Mouse (Mus musculus) CD8-positive naive resting alpha-beta T cell, adult 2 months (primary cell): ENCODE results near the gene Gys2.

Source experiments
- DNase-seq, 2 experiments: peaks; one replicate each; pipeline ENCODE4 v3.0.0; 2022; ENCODE audit warnings: low read depth in 2 of 2, low spot score in 2 of 2

Gys2 gene

DNA sequence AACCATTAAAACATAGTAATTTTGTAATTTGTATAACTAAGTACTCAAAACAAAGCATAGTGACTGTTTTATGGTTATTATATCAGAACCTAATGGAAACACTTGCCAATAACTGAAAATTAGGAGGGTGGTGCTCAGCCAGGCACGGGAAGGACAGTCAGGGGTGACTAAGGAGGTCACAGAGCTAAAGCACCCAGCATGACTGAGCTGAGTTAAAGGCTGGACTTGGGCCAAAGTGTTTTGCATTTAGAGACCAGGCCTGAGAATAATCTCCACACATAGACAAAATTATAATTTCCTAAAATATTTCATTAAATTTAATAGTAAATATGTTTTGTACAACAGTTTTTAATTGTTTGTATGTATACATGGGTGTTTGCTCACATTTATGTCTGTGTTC lies 95.8 kb downstream of the Gys2 start:
- no peak for DNase-seq
